Mouse (Mus musculus) ES-E14 (cell line): Measurements from ENCODE around the gene Rpl10-ps3.

ENCODE experiments used
- HCFC1 ChIP-seq: IDR thresholded peaks from 2 replicates; pipeline ENCODE4 v1.6.1; 2012; ENCODE audit warnings: low read length, inconsistent platforms, borderline replicate concordance; ENCODE audit not compliant: insufficient read depth
- ZC3H11A ChIP-seq: IDR thresholded peaks from 2 replicates; pipeline ENCODE4 v1.6.1; 2012; ENCODE audit warnings: low read depth, mild to moderate bottlenecking, inconsistent platforms, low read length, borderline replicate concordance

DNA sequence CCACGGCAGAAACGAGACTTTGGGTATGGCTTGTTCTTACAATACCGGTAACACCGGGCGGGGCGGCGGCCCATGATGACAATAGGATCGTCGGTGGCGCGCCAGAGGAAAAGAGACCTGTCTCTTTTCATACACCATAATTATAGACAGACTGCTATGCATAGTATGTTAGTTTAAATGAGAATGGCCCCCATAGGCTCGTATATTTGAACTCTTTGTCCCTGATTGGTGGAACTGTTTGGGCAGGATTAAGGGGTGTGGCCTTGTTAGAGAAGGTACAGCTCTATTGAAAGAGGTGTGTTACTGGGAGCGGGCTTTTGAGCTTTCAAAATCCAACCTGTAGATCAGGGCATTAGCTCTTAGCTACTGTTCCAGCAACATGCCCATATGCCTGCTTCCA, at the start of gene Rpl10-ps3:
- TF ChIP-seq ZC3H11A = no peak
- no peak for TF ChIP-seq HCFC1
